Mouse (Mus musculus) forebrain, embryonic 15.5 days (tissue): Measurements from ENCODE around the gene Mfsd4b4. TPM values are rescaled to one million over a fixed set of nuclear protein-coding genes. Genes with fewer than 3 reads are reported as not detected.

Experiments
- ATAC-seq: fragments of 200-750 bp; cut with Nextera tagmentation; replicated peaks from 2 replicates; pipeline ENCODE4 v1.8.0; 2017; ENCODE audit warnings: mild to moderate bottlenecking, moderate TSS enrichment, moderate library complexity
- H3K27ac ChIP-seq: fragments of 300-500 bp; sonication (generic); replicated peaks from 2 replicates; pipeline ENCODE4 v1.5.1; 2015; ENCODE audit warnings: mild to moderate bottlenecking, inconsistent platforms
- H3K27me3 ChIP-seq: fragments of 300-500 bp; sonication (generic); 2 replicates; pipeline ENCODE4 v1.6.1; 2015; ENCODE audit warnings: inconsistent platforms
- H3K36me3 ChIP-seq: fragments of 300-500 bp; sonication (generic); 2 replicates; pipeline ENCODE4 v1.6.1; 2015; ENCODE audit warnings: mild to moderate bottlenecking, inconsistent platforms
- H3K4me1 ChIP-seq: fragments of 300-500 bp; sonication (generic); 2 replicates; pipeline ENCODE4 v1.6.1; 2015; ENCODE audit warnings: inconsistent platforms
- H3K4me2 ChIP-seq: fragments of 300-500 bp; sonication (generic); replicated peaks from 2 replicates; pipeline ENCODE4 v1.6.1; 2015; ENCODE audit warnings: mild to moderate bottlenecking, inconsistent platforms
- H3K4me3 ChIP-seq: fragments of 300-500 bp; sonication (generic); 2 replicates; pipeline ENCODE4 v1.5.1; 2015; ENCODE audit warnings: mild to moderate bottlenecking, inconsistent platforms
- H3K9ac ChIP-seq: fragments of 300-500 bp; sonication (generic); replicated peaks from 2 replicates; pipeline ENCODE4 v1.6.1; 2015; ENCODE audit warnings: mild to moderate bottlenecking, inconsistent platforms
- H3K9me3 ChIP-seq: fragments of 300-500 bp; sonication (generic); 2 replicates; pipeline ENCODE4 v1.6.1; 2016; ENCODE audit warnings: inconsistent platforms
- WGBS: fragments of 180-500 bp; shearing (Covaris S2); methylation state at CpG from one replicate; pipeline ENCODE4 v1.1.7; 2015; ENCODE audit warnings: mixed read lengths; 5-methylcytosine and 5-hydroxymethylcytosine counted together
- polyA plus RNA-seq: library from polyadenylated mRNA; unstranded; fragments of >200 nt; fragmentation: Nextera tagmentation; extraction: Ambion mirVana; gene quantifications from 2 replicates; pipeline ENCODE4 v1.2.1, GENCODE M21; 2015

Mfsd4b4 gene
- polyA plus RNA-seq, 1 experiment from 2014 or later: 4.6 TPM

- 81% methylated on average over 3 of the region's 3 CpGs for WGBS
- no peak overlapping the region for H3K4me2 ChIP-seq
- no peak overlapping the region for H3K9ac ChIP-seq
- ATAC-seq: no peak
- no peaks in the 10 kb centered on the region for H3K9me3 ChIP-seq
- no peak overlapping the region for H3K27ac ChIP-seq
- no peak overlapping the region for H3K4me3 ChIP-seq
- no peaks in the 10 kb centered on the region for H3K4me1 ChIP-seq
- H3K36me3 ChIP-seq: no peaks in the 10 kb centered on the region
- no peaks in the 10 kb centered on the region for H3K27me3 ChIP-seq
Observed at GRCm38 (mm10) chr10:39888621-39889020, 10.4 kb downstream of the Mfsd4b4 start.

- Histone ChIP-seq H3K36me3 (peaks cover 57% of the 10 kb centered on the region), H3K27ac (no peak overlapping the region), H3K4me2 (no peak overlapping the region), H3K4me3 (no peak overlapping the region), H3K27me3 (no peaks in the 10 kb centered on the region), H3K9me3 (no peaks in the 10 kb centered on the region), H3K4me1 (no peaks in the 10 kb centered on the region), H3K9ac (no peak overlapping the region)
- no peak for ATAC-seq
- 96% methylated on average over 2 of the region's 2 CpGs for WGBS
Observed at GRCm38 (mm10) chr10:39865509-39865908, 33.5 kb downstream of the Mfsd4b4 start.

- H3K9ac ChIP-seq: no peak overlapping the region
- ATAC-seq: no peak
Observed at GRCm38 (mm10) chr10:39842621-39843020, 56.4 kb downstream of the Mfsd4b4 start.

More at GRCm38 (mm10) chr10:39842621-39843020, 56.4 kb downstream of the Mfsd4b4 start:
- Histone ChIP-seq H3K27me3 (no peaks in the 10 kb centered on the region), H3K27ac (no peak overlapping the region), H3K4me2 (no peak overlapping the region), H3K9me3 (no peaks in the 10 kb centered on the region), H3K4me3 (no peak overlapping the region), H3K4me1 (no peaks in the 10 kb centered on the region), H3K36me3 (peaks cover 35% of the 10 kb centered on the region)
- WGBS: 73% methylated on average over 1 of the region's 1 CpGs

Other genes with a start within 250 kb of the Mfsd4b4 start
- gene Rev3l, start 167.1 kb downstream of the Mfsd4b4 start, polyA plus RNA-seq: 24.1 and 26.4 TPM in 2 replicates
- not detected in 2 replicates for gene Mfsd4b2, start 27.7 kb upstream of the Mfsd4b4 start, polyA plus RNA-seq
- 0.13 TPM in 1 of 2 replicates, not detected in the other for gene Mfsd4b3, start 60.9 kb upstream of the Mfsd4b4 start, polyA plus RNA-seq
- gene Mfsd4b5, start 87.4 kb upstream of the Mfsd4b4 start, polyA plus RNA-seq: not detected in 2 replicates
- gene Mfsd4b1, start 126.0 kb upstream of the Mfsd4b4 start, polyA plus RNA-seq: 0.27 and 0.28 TPM in 2 replicates
- gene Slc16a10, start 243.0 kb upstream of the Mfsd4b4 start, polyA plus RNA-seq: 3.1 and 3.3 TPM in 2 replicates